Mouse (Mus musculus): ENCODE measurements around the gene Slit3.

GRCm38 (mm10) chr11:35638862-35639384 lies 517.9 kb downstream of the Slit3 start:
- TF ChIP-seq CTCF (conservative IDR thresholded peaks at IDR 0.05; ENCODE audit: low read length) (no peak), NANOG (IDR thresholded peaks at IDR 0.05; ENCODE audit: borderline replicate concordance, low read length) (no peak)

Data from E14TG2a.4 (cell line).